Mouse (Mus musculus) gastrocnemius, adult 8-10 months (tissue): ENCODE measurements around the gene Gm49673. TPM values are rescaled to one million over a fixed set of nuclear protein-coding genes. Genes with fewer than 3 reads are reported as not detected.
"Not testable (repeated sequence)": the region's sequence is repeated elsewhere in the genome, so short reads cannot be mapped to it uniquely, and the experiment has no call there.

Experiments used
- DNase-seq, 2 experiments: peaks; one replicate each; pipeline ENCODE4 v3.0.0; 2022; ENCODE audit warnings: low spot score in 2 of 2
- total RNA-seq, 4 experiments: library from RNA; stranded (reverse); gene quantifications; 2 replicates each; pipeline ENCODE4 v1.2.4; 2022

Gm49673 gene
- total RNA-seq, 4 experiments from 2014 or later: 0.15 to 0.54 TPM; not detected in 2

GRCm38 (mm10) chr17:8041197-8041596 is 106.4 kb downstream of the Gm49673 start:
- not testable (repeated sequence) for DNase-seq

GRCm38 (mm10) chr17:8039916-8040635 is 107.5 kb downstream of the Gm49673 start:
- not testable (repeated sequence) for DNase-seq

GRCm38 (mm10) chr17:8036976-8037375 is 110.6 kb downstream of the Gm49673 start:
- not testable (repeated sequence) for DNase-seq

Other genes starting within 250 kb of the Gm49673 start
- gene Tagap, start 221.8 kb downstream of the Gm49673 start, total RNA-seq: 1 to 10 TPM; 1.9 to 2.4 (median 2.1) TPM
- 10 to 100 TPM; 21.7 to 25.6 (median 23.4) TPM for gene Rsph3a, start 202.2 kb downstream of the Gm49673 start, total RNA-seq
- 10 to 100 TPM; 15.2 to 21.7 (median 18.0) TPM for gene Rnaset2a, start 309 bp upstream of the Gm49673 start, total RNA-seq
- 10 to 100 TPM; 14.6 to 19.1 (median 15.8) TPM for gene Fgfr1op, start 17.7 kb upstream of the Gm49673 start, total RNA-seq
- gene Ccr6, start 88.3 kb upstream of the Gm49673 start, total RNA-seq: not detected
- gene Mpc1, start 135.1 kb upstream of the Gm49673 start, total RNA-seq: 100 to 1,000 TPM; 425 to 485 (median 461) TPM
- 1 to 10 TPM; 7.1 to 8.1 (median 7.7) TPM for gene Sft2d1, start 163.3 kb upstream of the Gm49673 start, total RNA-seq
- under 1 TPM in 3 of 4 experiments, not detected in 1; 0.08 to 0.46 (median 0.10) TPM for gene Prr18, start 189.7 kb upstream of the Gm49673 start, total RNA-seq
- not detected for gene T2, start 208.2 kb upstream of the Gm49673 start, total RNA-seq